31 mouse cellular contexts compared by ENCODE assay signal in the genomic region with DNA sequence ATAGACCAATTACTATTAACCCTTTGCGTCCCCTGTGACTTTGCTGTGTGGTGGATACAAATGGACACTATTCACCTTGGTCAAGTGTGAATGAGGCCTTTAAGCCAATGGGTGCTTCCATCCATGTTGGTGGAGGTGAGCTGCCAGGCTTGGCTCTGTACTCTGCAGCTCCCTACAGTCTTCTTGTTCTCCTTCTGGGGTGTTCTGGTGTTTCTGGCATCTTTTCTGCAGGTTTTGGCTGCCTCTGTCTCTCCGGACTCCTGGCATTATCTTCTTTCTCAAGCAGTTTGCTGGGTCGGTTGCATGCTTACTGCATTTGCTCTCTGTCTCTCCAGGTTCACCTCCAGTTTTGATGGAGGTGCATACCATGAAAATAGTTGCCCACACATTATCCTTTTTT. TPM values are rescaled to one million over a fixed set of nuclear protein-coding genes. Genes with fewer than 3 reads are reported as not detected.
DNase-seq lines count a peak whose midpoint lies in the region; ATAC-seq and TF ChIP-seq lines count a peak whose summit lies in the region.
"Had no signal": no experiment of that assay in that cellular context is flagged by ENCODE, and none has a peak within 500 bp of the region (broad histone marks: within the 10 kb centered on the region; RNA-seq: fewer than 3 reads in every experiment).

No protein-coding gene starts in this region.

- H3K9ac ChIP-seq in heart, adult 2 months (ENCODE audit: low read depth, low read length): no peak overlapping the region
- no peak overlapping the region for H3K9ac ChIP-seq in heart, embryonic 12.5 days
- no peak overlapping the region for H3K9ac ChIP-seq in midbrain, embryonic 11.5 days (ENCODE audit: low read length)
- H3K9ac ChIP-seq in midbrain, embryonic 14.5 days (replicated peaks; ENCODE audit: low read length): no peak overlapping the region
- H3K9ac ChIP-seq: embryonic facial prominence, embryonic 13.5 days; forebrain, postnatal 0 days; heart, embryonic 15.5 days; hindbrain, embryonic 14.5 days had no signal

- TF ChIP-seq EP300 in heart, adult 2 months (IDR thresholded peaks at IDR 0.05; ENCODE audit: insufficient read depth, low read depth, low read length): no peak

- intact Hi-C loops in heart, adult 2 months (cut with DNase I): no loop called here

- H3K9me3 ChIP-seq in heart, embryonic 12.5 days (replicated peaks): no peaks in the 10 kb centered on the region
- no peaks in the 10 kb centered on the region; the same call in 1 of the 2 replicates for H3K9me3 ChIP-seq in midbrain, embryonic 11.5 days (ENCODE audit: control insufficient read depth, low read length)
- no peaks in the 10 kb centered on the region for H3K9me3 ChIP-seq in midbrain, embryonic 14.5 days (ENCODE audit: control insufficient read depth, low read length)
- H3K9me3 ChIP-seq: embryonic facial prominence, embryonic 10.5 days; heart, embryonic 15.5 days had no signal

- no peak for TF ChIP-seq POLR2A in heart, adult 2 months (IDR thresholded peaks at IDR 0.05; ENCODE audit: insufficient read depth, low read depth, low read length)

- peaks cover 44% of the 10 kb centered on the region for H3K4me1 ChIP-seq in heart, adult 2 months (ENCODE audit: control insufficient read depth, insufficient read depth, low read length)
- H3K4me1 ChIP-seq in heart, embryonic 12.5 days (replicated peaks): peaks cover 78% of the 10 kb centered on the region
- peaks cover 14% of the 10 kb centered on the region for H3K4me1 ChIP-seq in midbrain, embryonic 11.5 days (ENCODE audit: control insufficient read depth, insufficient read depth, low read length)
- H3K4me1 ChIP-seq in midbrain, embryonic 14.5 days (ENCODE audit: control insufficient read depth, insufficient read depth, low read length): peaks cover 18% of the 10 kb centered on the region

- ATAC-seq in frontal cortex, adult (ENCODE audit: low TSS enrichment): peak; percentile 50
- ATAC-seq in heart, embryonic 12.5 days (ENCODE audit: insufficient number of reproducible peaks, low FRiP score): no peak
- ATAC-seq in midbrain, embryonic 11.5 days (ENCODE audit: low FRiP score): no peak
- ATAC-seq in midbrain, embryonic 14.5 days (ENCODE audit: low FRiP score, low TSS enrichment): no peak
- ATAC-seq: forebrain, embryonic 14.5 days; forebrain, postnatal 0 days; hindbrain, postnatal 0 days; inflammation-experienced regulatory T-cells, adult 6 months; intestine, embryonic 16.5 days; Patski had no signal

- no peak overlapping the region for H3K4me3 ChIP-seq in heart, adult 2 months
- no peak overlapping the region for H3K4me3 ChIP-seq in heart, embryonic 12.5 days
- H3K4me3 ChIP-seq in midbrain, embryonic 11.5 days (ENCODE audit: low read depth, low read length): no peak overlapping the region
- no peak overlapping the region for H3K4me3 ChIP-seq in midbrain, embryonic 14.5 days (replicated peaks; ENCODE audit: low read depth, low read length)
- H3K4me3 ChIP-seq: embryonic facial prominence, embryonic 10.5 days; embryonic facial prominence, embryonic 13.5 days; erythroblast, embryonic 14.5 days; heart, embryonic 15.5 days had no signal

- peaks cover 13% of the 10 kb centered on the region for H3K79me2 ChIP-seq in heart, adult 2 months (replicated peaks; ENCODE audit: control insufficient read depth, insufficient read depth, low read length)

- TF ChIP-seq CTCF in heart, adult 2 months (IDR thresholded peaks at IDR 0.05): no peak

- H3K27me3 ChIP-seq in heart, adult 2 months (ENCODE audit: control insufficient read depth, insufficient read depth, low read length): no peaks in the 10 kb centered on the region
- no peaks in the 10 kb centered on the region for H3K27me3 ChIP-seq in heart, embryonic 12.5 days (replicated peaks)
- no peaks in the 10 kb centered on the region for H3K27me3 ChIP-seq in midbrain, embryonic 11.5 days (ENCODE audit: control insufficient read depth, insufficient read depth, low read length)
- no peaks in the 10 kb centered on the region for H3K27me3 ChIP-seq in midbrain, embryonic 14.5 days (ENCODE audit: control insufficient read depth, insufficient read depth, low read length)
- H3K27me3 ChIP-seq: CH12.LX; embryonic facial prominence, embryonic 13.5 days; heart, embryonic 15.5 days; Patski had no signal

- peaks cover 30% of the 10 kb centered on the region for H3K36me3 ChIP-seq in heart, adult 2 months (ENCODE audit: control insufficient read depth, insufficient read depth, low read length)
- H3K36me3 ChIP-seq in heart, embryonic 12.5 days: no peaks in the 10 kb centered on the region
- H3K36me3 ChIP-seq in midbrain, embryonic 11.5 days (ENCODE audit: control insufficient read depth, insufficient read depth, low read length): peaks cover 3% of the 10 kb centered on the region; the same call in 1 of the 2 replicates
- no peaks in the 10 kb centered on the region; the same call in 1 of the 2 replicates for H3K36me3 ChIP-seq in midbrain, embryonic 14.5 days (ENCODE audit: control insufficient read depth, insufficient read depth, low read length)
- H3K36me3 ChIP-seq: embryonic facial prominence, embryonic 13.5 days; G1E; heart, embryonic 15.5 days had no signal

- H3K4me2 ChIP-seq in heart, embryonic 12.5 days: no peak overlapping the region
- H3K4me2 ChIP-seq in midbrain, embryonic 11.5 days: no peak overlapping the region
- no peak overlapping the region for H3K4me2 ChIP-seq in midbrain, embryonic 14.5 days (ENCODE audit: low read length)
- H3K4me2 ChIP-seq: embryonic facial prominence, embryonic 13.5 days; heart, embryonic 11.5 days; heart, embryonic 15.5 days; hindbrain, embryonic 14.5 days had no signal

- peak overlapping the region; percentile 40 for H3K27ac ChIP-seq in heart, adult 2 months
- H3K27ac ChIP-seq in heart, embryonic 12.5 days (ENCODE audit: poor library complexity, severe bottlenecking): no peak overlapping the region
- no peak overlapping the region for H3K27ac ChIP-seq in midbrain, embryonic 11.5 days (ENCODE audit: low read depth, low read length)
- H3K27ac ChIP-seq in midbrain, embryonic 14.5 days (replicated peaks; ENCODE audit: low read depth, low read length): no peak overlapping the region
- H3K27ac ChIP-seq: embryonic facial prominence, embryonic 10.5 days; heart, embryonic 15.5 days; hindbrain, embryonic 14.5 days; hindbrain, postnatal 0 days had no signal

- no peak for DNase-seq in frontal cortex, postnatal 14 days (ENCODE audit: low spot score in 2 of 2)
- DNase-seq in heart, adult 2 months: peak in 1 of 2 experiments; percentile 20
- DNase-seq in midbrain, embryonic 11.5 days (ENCODE audit: low spot score, missing footprints): peak; percentile 45
- no peak for DNase-seq in midbrain, embryonic 14.5 days
- DNase-seq in layer of hippocampus, adult 8-10 months (ENCODE audit: low spot score in 2 of 2): no peak
- DNase-seq: adrenal gland, postnatal 10 days; adrenal gland, postnatal 36 days; B cell, adult 2 months; cerebellum, adult 11 months; cerebellum, adult 2 months; cerebellum, postnatal 36 days; embryo, embryonic 11 days; forebrain, postnatal 0 days; gastrocnemius, postnatal 25 days; heart, postnatal 10 days; heart, postnatal 36 days had no signal

- WGBS in heart, adult 2 months: 54% methylated on average over 3 of the region's 3 CpGs
- WGBS in heart, embryonic 12.5 days: 68% methylated on average over 3 of the region's 3 CpGs
- 92% methylated on average over 3 of the region's 3 CpGs for WGBS in midbrain, embryonic 11.5 days
- WGBS in midbrain, embryonic 14.5 days: 93% methylated on average over 3 of the region's 3 CpGs

RNA-seq across cellular contexts. Expression of a gene that starts 7.2 kb away (rescaled TPM):
- total RNA-seq in heart, adult 2 months (2021): 10 to 100 TPM; 28.7 to 41.0 TPM
- polyA plus RNA-seq in heart, adult 2 months (2012; rRNA removed): 69.4 and 92.3 TPM in 2 replicates
- polyA plus RNA-seq in heart, embryonic 12.5 days (2016; fragmentation: Nextera tagmentation; extraction: Ambion mirVana): 125 and 131 TPM in 2 replicates
- polyA plus RNA-seq in midbrain, embryonic 11.5 days (2014; fragmentation: Nextera tagmentation; extraction: Ambion mirVana): 67.3 and 69.4 TPM in 2 replicates
- polyA plus RNA-seq in midbrain, embryonic 14.5 days (2014; fragmentation: Nextera tagmentation; extraction: Ambion mirVana): 39.8 and 57.8 TPM in 2 replicates
- 10 to 100 TPM; 65.3 to 84.7 (median 75.5) TPM for total RNA-seq in layer of hippocampus, adult 8-10 months (2022)
- polyA plus RNA-seq: erythroblast, embryonic 14.5 days; G1E; inflammation-experienced regulatory T-cells, adult 6 months had no signal
